Mouse (Mus musculus): Measurements from ENCODE around the gene B3glct. TPM values are rescaled to one million over a fixed set of nuclear protein-coding genes. Genes with fewer than 3 reads are reported as not detected.

B3glct gene
- polyA plus RNA-seq, 1 experiment from 2014 or later, result 13.6 TPM

- Histone ChIP-seq H3K36me3 (no peaks in the 10 kb centered on the region), H3K27ac (no peak overlapping the region), H3K27me3 (no peaks in the 10 kb centered on the region; the same call in 1 of the 2 replicates), H3K4me1 (peaks cover 7% of the 10 kb centered on the region; the same call in 1 of the 2 replicates), H3K9ac (no peak overlapping the region), H3K9me3 (no peaks in the 10 kb centered on the region), H3K4me2 (no peak overlapping the region), H3K4me3 (no peak overlapping the region)
- no peak for ATAC-seq (ENCODE audit: insufficient number of reproducible peaks, low FRiP score, low TSS enrichment, low read depth)
- WGBS, result 38% methylated on average over 5 of the region's 5 CpGs
Observed at GRCm38 (mm10) chr5:149767651-149768301, 89.7 kb downstream of the B3glct start.

GRCm38 (mm10) chr5:149769666-149770065 lies 91.6 kb downstream of the B3glct start:
- no peaks in the 10 kb centered on the region; the same call in 1 of the 2 replicates for H3K27me3 ChIP-seq
- no peaks in the 10 kb centered on the region for H3K36me3 ChIP-seq
- no peak for ATAC-seq (ENCODE audit: insufficient number of reproducible peaks, low FRiP score, low TSS enrichment, low read depth)
- WGBS, result 92% methylated on average over 8 of the region's 8 CpGs
- no peaks in the 10 kb centered on the region for H3K9me3 ChIP-seq
- no peak overlapping the region for H3K27ac ChIP-seq
- H3K4me3 ChIP-seq, result no peak overlapping the region
- H3K9ac ChIP-seq, result no peak overlapping the region
- no peak overlapping the region for H3K4me2 ChIP-seq
- H3K4me1 ChIP-seq, result peaks cover 7% of the 10 kb centered on the region; the same call in 1 of the 2 replicates

GRCm38 (mm10) chr5:149776038-149776437 lies 98.0 kb downstream of the B3glct start:
- Histone ChIP-seq H3K27ac (no peak overlapping the region), H3K27me3 (no peaks in the 10 kb centered on the region), H3K9ac (no peak overlapping the region), H3K4me3 (no peak overlapping the region), H3K4me2 (no peak overlapping the region), H3K9me3 (no peaks in the 10 kb centered on the region; the same call in 1 of the 2 replicates), H3K36me3 (no peaks in the 10 kb centered on the region), H3K4me1 (no peaks in the 10 kb centered on the region)
- WGBS, result 76% methylated on average over 7 of the region's 7 CpGs
- no peak for ATAC-seq (ENCODE audit: insufficient number of reproducible peaks, low FRiP score, low TSS enrichment, low read depth)

GRCm38 (mm10) chr5:149779740-149780139 lies 101.7 kb downstream of the B3glct start:
- H3K27me3 ChIP-seq, result no peaks in the 10 kb centered on the region
- H3K4me3 ChIP-seq, result no peak overlapping the region
- WGBS, result 95% methylated on average over 6 of the region's 6 CpGs
- ATAC-seq (ENCODE audit: insufficient number of reproducible peaks, low FRiP score, low TSS enrichment, low read depth), result no peak
- no peak overlapping the region for H3K27ac ChIP-seq
- H3K9ac ChIP-seq, result no peak overlapping the region
- no peak overlapping the region for H3K4me2 ChIP-seq
- no peaks in the 10 kb centered on the region for H3K4me1 ChIP-seq
- no peaks in the 10 kb centered on the region; the same call in 1 of the 2 replicates for H3K9me3 ChIP-seq
- no peaks in the 10 kb centered on the region for H3K36me3 ChIP-seq

GRCm38 (mm10) chr5:149780411-149780810 lies 102.4 kb downstream of the B3glct start:
- no peak overlapping the region for H3K27ac ChIP-seq
- H3K4me2 ChIP-seq, result no peak overlapping the region
- H3K9me3 ChIP-seq, result no peaks in the 10 kb centered on the region; the same call in 1 of the 2 replicates
- ATAC-seq (ENCODE audit: insufficient number of reproducible peaks, low FRiP score, low TSS enrichment, low read depth), result no peak
- no peaks in the 10 kb centered on the region for H3K27me3 ChIP-seq
- H3K4me3 ChIP-seq, result no peak overlapping the region
- H3K9ac ChIP-seq, result no peak overlapping the region
- H3K36me3 ChIP-seq, result no peaks in the 10 kb centered on the region
- H3K4me1 ChIP-seq, result no peaks in the 10 kb centered on the region
- WGBS, result 94% methylated on average over 2 of the region's 2 CpGs

- H3K4me2 ChIP-seq, result no peak overlapping the region
- ATAC-seq (ENCODE audit: insufficient number of reproducible peaks, low FRiP score, low TSS enrichment, low read depth), result no peak
- no peaks in the 10 kb centered on the region for H3K27me3 ChIP-seq
- H3K27ac ChIP-seq, result no peak overlapping the region
- H3K9ac ChIP-seq, result no peak overlapping the region
- no peaks in the 10 kb centered on the region for H3K4me1 ChIP-seq
- H3K4me3 ChIP-seq, result no peak overlapping the region
- 20% methylated on average over 8 of the region's 8 CpGs for WGBS
- peaks cover 5% of the 10 kb centered on the region; the same call in 1 of the 2 replicates for H3K9me3 ChIP-seq
- no peaks in the 10 kb centered on the region for H3K36me3 ChIP-seq
Observed at GRCm38 (mm10) chr5:149790087-149790486, 112.1 kb downstream of the B3glct start.

GRCm38 (mm10) chr5:149810071-149810470 lies 132.0 kb downstream of the B3glct start:
- Histone ChIP-seq H3K4me3 (no peak overlapping the region), H3K9ac (no peak overlapping the region), H3K4me2 (no peak overlapping the region), H3K4me1 (no peaks in the 10 kb centered on the region), H3K9me3 (no peaks in the 10 kb centered on the region), H3K27me3 (peaks cover 5% of the 10 kb centered on the region; the same call in 1 of the 2 replicates), H3K36me3 (no peaks in the 10 kb centered on the region), H3K27ac (no peak overlapping the region)
- ATAC-seq (ENCODE audit: insufficient number of reproducible peaks, low FRiP score, low TSS enrichment, low read depth), result no peak
- WGBS, result 60% methylated on average over 2 of the region's 2 CpGs

- H3K9me3 ChIP-seq, result no peaks in the 10 kb centered on the region
- H3K27ac ChIP-seq, result no peak overlapping the region
- ATAC-seq (ENCODE audit: insufficient number of reproducible peaks, low FRiP score, low TSS enrichment, low read depth), result no peak
- H3K9ac ChIP-seq, result no peak overlapping the region
- WGBS, result 78% methylated on average over 6 of the region's 6 CpGs
- no peak overlapping the region for H3K4me3 ChIP-seq
- no peak overlapping the region for H3K4me2 ChIP-seq
- H3K27me3 ChIP-seq, result peaks cover 5% of the 10 kb centered on the region; the same call in 1 of the 2 replicates
- H3K4me1 ChIP-seq, result no peaks in the 10 kb centered on the region
- H3K36me3 ChIP-seq, result no peaks in the 10 kb centered on the region
Observed at GRCm38 (mm10) chr5:149811835-149812234, 133.8 kb downstream of the B3glct start.

Other genes with a start within 250 kb of the B3glct start
- 0.32 and 0.41 TPM in 2 replicates for gene Tex26, start 238.6 kb upstream of the B3glct start, polyA plus RNA-seq (2015; fragmentation: Nextera tagmentation; extraction: Ambion mirVana)
- gene Wdr95, start 149.6 kb upstream of the B3glct start, polyA plus RNA-seq (2015; fragmentation: Nextera tagmentation; extraction: Ambion mirVana), result 0.19 and 0.46 TPM in 2 replicates
- gene Hsph1, start 41.9 kb upstream of the B3glct start, polyA plus RNA-seq (2015; fragmentation: Nextera tagmentation; extraction: Ambion mirVana), result 50.0 and 50.2 TPM in 2 replicates

Data from limb, embryonic 15.5 days (tissue).